Mouse (Mus musculus) heart, embryonic 11.5 days (tissue): ENCODE results near the gene Tmem144. TPM values are rescaled to one million over a fixed set of nuclear protein-coding genes. Genes with fewer than 3 reads are reported as not detected.

Experiments
- ATAC-seq: fragments of 200-750 bp; cut with Nextera tagmentation; replicated peaks from 2 replicates; pipeline ENCODE4 v1.8.0; 2017; ENCODE audit warnings: moderate library complexity; ENCODE audit not compliant: insufficient number of reproducible peaks, low FRiP score, low TSS enrichment
- H3K27ac ChIP-seq: fragments of 300-500 bp; sonication (generic); 2 replicates; pipeline ENCODE4 v1.5.1; 2014; ENCODE audit warnings: mild to moderate bottlenecking, low read depth, low read length
- H3K27me3 ChIP-seq: fragments of 300-500 bp; sonication (generic); 2 replicates; pipeline ENCODE4 v1.6.1; 2014; ENCODE audit warnings: mild to moderate bottlenecking, low read length, mixed read lengths; ENCODE audit not compliant: control insufficient read depth, insufficient read depth
- H3K36me3 ChIP-seq: fragments of 300-500 bp; sonication (generic); 2 replicates; pipeline ENCODE4 v1.6.1; 2014; ENCODE audit warnings: mild to moderate bottlenecking, low read length, moderate library complexity, mixed read lengths; ENCODE audit not compliant: control insufficient read depth, insufficient read depth
- H3K4me1 ChIP-seq: fragments of 300-500 bp; sonication (generic); 2 replicates; pipeline ENCODE4 v1.6.1; 2014; ENCODE audit warnings: low read length; ENCODE audit not compliant: control insufficient read depth, insufficient read depth
- H3K4me2 ChIP-seq: fragments of 300-500 bp; sonication (generic); 2 replicates; pipeline ENCODE4 v1.6.1; 2014; ENCODE audit warnings: mild to moderate bottlenecking, moderate library complexity
- H3K4me3 ChIP-seq: fragments of 300-500 bp; sonication (generic); 2 replicates; pipeline ENCODE4 v1.5.1; 2014; ENCODE audit warnings: low read depth, low read length
- H3K9ac ChIP-seq: fragments of 300-500 bp; sonication (generic); 2 replicates; pipeline ENCODE4 v1.6.1; 2014; ENCODE audit warnings: mild to moderate bottlenecking, low read depth, low read length, moderate library complexity
- H3K9me3 ChIP-seq: fragments of 300-500 bp; sonication (generic); replicated peaks from 2 replicates; pipeline ENCODE4 v1.6.1; 2016; ENCODE audit warnings: low read length; ENCODE audit not compliant: control insufficient read depth
- WGBS: fragments of 180-500 bp; shearing (Covaris S2); extraction: QIAGEN DNeasy Blood & Tissue Kit; methylation state at CpG from one replicate; pipeline ENCODE4 v1.1.7; 2014; ENCODE audit not compliant: insufficient replicate concordance; 5-methylcytosine and 5-hydroxymethylcytosine counted together
- polyA plus RNA-seq: library from polyadenylated mRNA; unstranded; fragments of >200 nt; fragmentation: Nextera tagmentation; extraction: Ambion mirVana; gene quantifications from 2 replicates; pipeline ENCODE4 v1.2.1, GENCODE M21; 2014

Gene Tmem144
- polyA plus RNA-seq, 1 experiment from 2014 or later = 11.7 TPM

- Histone ChIP-seq H3K9ac (no peak overlapping the region), H3K27ac (no peak overlapping the region), H3K9me3 (no peaks in the 10 kb centered on the region), H3K4me1 (peaks cover 8% of the 10 kb centered on the region), H3K4me2 (no peak overlapping the region), H3K36me3 (no peaks in the 10 kb centered on the region), H3K27me3 (no peaks in the 10 kb centered on the region), H3K4me3 (no peak overlapping the region)
- 64% methylated on average over 3 of the region's 3 CpGs for WGBS
- no peak for ATAC-seq
These were observed 25.8 kb upstream of the Tmem144 start for GRCm38 (mm10) chr3:79878350-79878749.

- Histone ChIP-seq H3K4me2 (no peak overlapping the region), H3K27me3 (no peaks in the 10 kb centered on the region), H3K9me3 (no peaks in the 10 kb centered on the region), H3K36me3 (no peaks in the 10 kb centered on the region), H3K9ac (no peak overlapping the region), H3K4me3 (no peak overlapping the region), H3K27ac (no peak overlapping the region), H3K4me1 (peaks cover 11% of the 10 kb centered on the region)
- ATAC-seq = no peak
- 89% methylated on average over 5 of the region's 5 CpGs for WGBS
These were observed 22.9 kb upstream of the Tmem144 start for GRCm38 (mm10) chr3:79875471-79875870.

- no peaks in the 10 kb centered on the region for H3K9me3 ChIP-seq
- 64% methylated on average over 1 of the region's 1 CpGs for WGBS
- no peak overlapping the region for H3K4me2 ChIP-seq
- no peak overlapping the region for H3K27ac ChIP-seq
- H3K36me3 ChIP-seq = no peaks in the 10 kb centered on the region
- no peak overlapping the region for H3K9ac ChIP-seq
- no peak overlapping the region for H3K4me3 ChIP-seq
- 0 out of 2 replicates have a peak, but pooled peaks cover 3% of the 10 kb centered on the region for H3K4me1 ChIP-seq
- ATAC-seq = no peak
- H3K27me3 ChIP-seq = no peaks in the 10 kb centered on the region
These were observed 14.6 kb upstream of the Tmem144 start for GRCm38 (mm10) chr3:79867121-79867709.

GRCm38 (mm10) chr3:79866526-79866925 is 14.0 kb upstream of the Tmem144 start:
- no peak overlapping the region for H3K4me2 ChIP-seq
- no peak overlapping the region for H3K9ac ChIP-seq
- H3K27ac ChIP-seq = no peak overlapping the region
- no peak for ATAC-seq
- H3K9me3 ChIP-seq = no peaks in the 10 kb centered on the region
- H3K4me3 ChIP-seq = no peak overlapping the region
- H3K4me1 ChIP-seq = 0 out of 2 replicates have a peak, but pooled peaks cover 3% of the 10 kb centered on the region
- H3K27me3 ChIP-seq = no peaks in the 10 kb centered on the region
- 80% methylated on average over 9 of the region's 9 CpGs for WGBS
- no peaks in the 10 kb centered on the region for H3K36me3 ChIP-seq

GRCm38 (mm10) chr3:79866089-79866488 is 13.5 kb upstream of the Tmem144 start:
- H3K27me3 ChIP-seq = no peaks in the 10 kb centered on the region
- no peak for ATAC-seq
- 0 out of 2 replicates have a peak, but pooled peaks cover 1% of the 10 kb centered on the region for H3K4me1 ChIP-seq
- H3K9me3 ChIP-seq = no peaks in the 10 kb centered on the region
- no peak overlapping the region for H3K27ac ChIP-seq
- no peak overlapping the region for H3K4me2 ChIP-seq
- H3K4me3 ChIP-seq = no peak overlapping the region
- no peak overlapping the region for H3K9ac ChIP-seq
- no peaks in the 10 kb centered on the region for H3K36me3 ChIP-seq
- WGBS = 86% methylated on average over 3 of the region's 3 CpGs

GRCm38 (mm10) chr3:79864824-79865223 is 12.3 kb upstream of the Tmem144 start:
- H3K4me1 ChIP-seq = no peaks in the 10 kb centered on the region
- no peaks in the 10 kb centered on the region for H3K9me3 ChIP-seq
- H3K27me3 ChIP-seq = no peaks in the 10 kb centered on the region
- no peak overlapping the region for H3K9ac ChIP-seq
- WGBS = 84% methylated on average over 7 of the region's 7 CpGs
- no peak overlapping the region for H3K27ac ChIP-seq
- H3K4me3 ChIP-seq = no peak overlapping the region
- no peak overlapping the region for H3K4me2 ChIP-seq
- H3K36me3 ChIP-seq = no peaks in the 10 kb centered on the region
- ATAC-seq = no peak

- H3K27me3 ChIP-seq = no peaks in the 10 kb centered on the region
- no peak overlapping the region for H3K27ac ChIP-seq
- WGBS = 82% methylated on average over 3 of the region's 3 CpGs
- H3K36me3 ChIP-seq = no peaks in the 10 kb centered on the region
- no peaks in the 10 kb centered on the region for H3K4me1 ChIP-seq
- no peak for ATAC-seq
- H3K9ac ChIP-seq = no peak overlapping the region
- no peak overlapping the region for H3K4me2 ChIP-seq
- no peak overlapping the region for H3K4me3 ChIP-seq
- H3K9me3 ChIP-seq = no peaks in the 10 kb centered on the region
These were observed 5.6 kb upstream of the Tmem144 start for GRCm38 (mm10) chr3:79858221-79858620.

GRCm38 (mm10) chr3:79857780-79858179 is 5.2 kb upstream of the Tmem144 start:
- H3K9ac ChIP-seq = no peak overlapping the region
- H3K4me3 ChIP-seq = no peak overlapping the region
- peaks cover under 1% of the 10 kb centered on the region; the same call in 1 of the 2 replicates for H3K4me1 ChIP-seq
- no peak overlapping the region for H3K27ac ChIP-seq
- H3K4me2 ChIP-seq = no peak overlapping the region
- ATAC-seq = no peak
- WGBS = 86% methylated on average over 5 of the region's 5 CpGs
- H3K9me3 ChIP-seq = no peaks in the 10 kb centered on the region
- H3K36me3 ChIP-seq = no peaks in the 10 kb centered on the region
- no peaks in the 10 kb centered on the region for H3K27me3 ChIP-seq

- ATAC-seq = no peak
- H3K4me2 ChIP-seq = no peak overlapping the region
- peaks cover 10% of the 10 kb centered on the region for H3K4me1 ChIP-seq
- H3K36me3 ChIP-seq = no peaks in the 10 kb centered on the region
- H3K27ac ChIP-seq = no peak overlapping the region
- no peaks in the 10 kb centered on the region for H3K27me3 ChIP-seq
- no peak overlapping the region for H3K4me3 ChIP-seq
- 23% methylated on average over 3 of the region's 3 CpGs for WGBS
- no peak overlapping the region for H3K9ac ChIP-seq
- H3K9me3 ChIP-seq = no peaks in the 10 kb centered on the region
These were observed 465 bp downstream of the Tmem144 start for GRCm38 (mm10) chr3:79852108-79852507.
